Mouse (Mus musculus) liver, embryonic 12.5 days (tissue): ENCODE measurements around the gene Rad51b. TPM values are rescaled to one million over a fixed set of nuclear protein-coding genes. Genes with fewer than 3 reads are reported as not detected.

Experiments
- ATAC-seq: fragments of 200-750 bp; cut with Nextera tagmentation; 2 replicates; pipeline ENCODE4 v1.8.0; 2017; ENCODE audit warnings: moderate number of reproducible peaks, mild to moderate bottlenecking, moderate library complexity
- H3K27ac ChIP-seq: fragments of 300-500 bp; sonication (generic); 2 replicates; pipeline ENCODE4 v1.5.1; 2016; ENCODE audit warnings: mild to moderate bottlenecking
- H3K27me3 ChIP-seq: fragments of 300-500 bp; sonication (generic); replicated peaks from 2 replicates; pipeline ENCODE4 v1.6.1; 2016; ENCODE audit warnings: mild to moderate bottlenecking, moderate library complexity
- H3K36me3 ChIP-seq: fragments of 300-500 bp; sonication (generic); 2 replicates; pipeline ENCODE4 v1.6.1; 2016; ENCODE audit warnings: mild to moderate bottlenecking, moderate library complexity
- H3K4me1 ChIP-seq: fragments of 300-500 bp; sonication (generic); 2 replicates; pipeline ENCODE4 v1.6.1; 2016
- H3K4me2 ChIP-seq: fragments of 300-500 bp; sonication (generic); 2 replicates; pipeline ENCODE4 v1.6.1; 2016; ENCODE audit warnings: mild to moderate bottlenecking, moderate library complexity
- H3K4me3 ChIP-seq: fragments of 300-500 bp; sonication (generic); 2 replicates; pipeline ENCODE4 v1.5.1; 2016; ENCODE audit warnings: mild to moderate bottlenecking, moderate library complexity
- H3K9ac ChIP-seq: fragments of 300-500 bp; sonication (generic); 2 replicates; pipeline ENCODE4 v1.6.1; 2016; ENCODE audit warnings: mild to moderate bottlenecking, moderate library complexity
- H3K9me3 ChIP-seq: fragments of 300-500 bp; sonication (generic); replicated peaks from 2 replicates; pipeline ENCODE4 v1.6.1; 2016; ENCODE audit warnings: mild to moderate bottlenecking, moderate library complexity
- WGBS: fragments of 180-500 bp; shearing (Covaris S2); methylation state at CpG from one replicate; pipeline ENCODE4 v1.1.7; 2016; ENCODE audit not compliant: insufficient replicate concordance; 5-methylcytosine and 5-hydroxymethylcytosine counted together
- polyA plus RNA-seq: library from polyadenylated mRNA; unstranded; fragments of >200 nt; fragmentation: Nextera tagmentation; extraction: Ambion mirVana; gene quantifications from 2 replicates; pipeline ENCODE4 v1.2.1, GENCODE M21; 2016

Gene Rad51b
- polyA plus RNA-seq, 1 experiment from 2014 or later, result 7.5 TPM

GRCm38 (mm10) chr12:79602641-79603040, 305.6 kb downstream of the Rad51b start:
- 82% methylated on average over 3 of the region's 3 CpGs for WGBS
- Histone ChIP-seq H3K27ac (no peak overlapping the region), H3K9ac (no peak overlapping the region), H3K9me3 (no peaks in the 10 kb centered on the region), H3K4me2 (no peak overlapping the region), H3K4me1 (peaks cover 38% of the 10 kb centered on the region), H3K27me3 (no peaks in the 10 kb centered on the region), H3K36me3 (no peaks in the 10 kb centered on the region), H3K4me3 (no peak overlapping the region)
- ATAC-seq, result no peak

GRCm38 (mm10) chr12:79604850-79605249, 307.8 kb downstream of the Rad51b start:
- H3K4me3 ChIP-seq, result no peak overlapping the region
- H3K9ac ChIP-seq, result no peak overlapping the region
- H3K4me2 ChIP-seq, result peak overlapping the region; percentile 21
- 23% methylated on average over 2 of the region's 2 CpGs for WGBS
- no peaks in the 10 kb centered on the region for H3K27me3 ChIP-seq
- H3K4me1 ChIP-seq, result peaks cover 49% of the 10 kb centered on the region
- ATAC-seq, result peak; percentile 94
- peak overlapping the region; percentile 85 for H3K27ac ChIP-seq
- H3K9me3 ChIP-seq, result no peaks in the 10 kb centered on the region
- H3K36me3 ChIP-seq, result no peaks in the 10 kb centered on the region

- no peaks in the 10 kb centered on the region for H3K9me3 ChIP-seq
- H3K36me3 ChIP-seq, result no peaks in the 10 kb centered on the region
- no peak overlapping the region for H3K4me2 ChIP-seq
- ATAC-seq, result no peak
- 86% methylated on average over 11 of the region's 11 CpGs for WGBS
- H3K27ac ChIP-seq, result peak overlapping the region; percentile 24; the same call in 1 of the 2 replicates
- H3K9ac ChIP-seq, result no peak overlapping the region
- H3K4me3 ChIP-seq, result no peak overlapping the region
- H3K27me3 ChIP-seq, result no peaks in the 10 kb centered on the region
- peaks cover 63% of the 10 kb centered on the region for H3K4me1 ChIP-seq
Observed at GRCm38 (mm10) chr12:79606197-79606631, 309.1 kb downstream of the Rad51b start.

GRCm38 (mm10) chr12:79609399-79610010, 312.4 kb downstream of the Rad51b start:
- WGBS, result 86% methylated on average over 8 of the region's 8 CpGs
- peak overlapping the region; percentile 92 for H3K27ac ChIP-seq
- no peaks in the 10 kb centered on the region for H3K27me3 ChIP-seq
- H3K4me2 ChIP-seq, result no peak overlapping the region
- no peaks in the 10 kb centered on the region for H3K9me3 ChIP-seq
- H3K4me3 ChIP-seq, result no peak overlapping the region
- peaks cover 83% of the 10 kb centered on the region for H3K4me1 ChIP-seq
- no peak overlapping the region for H3K9ac ChIP-seq
- H3K36me3 ChIP-seq, result no peaks in the 10 kb centered on the region
- no peak for ATAC-seq

GRCm38 (mm10) chr12:79610511-79611103, 313.5 kb downstream of the Rad51b start:
- peak overlapping the region; percentile 70 for H3K4me2 ChIP-seq
- no peaks in the 10 kb centered on the region for H3K36me3 ChIP-seq
- peaks cover 79% of the 10 kb centered on the region for H3K4me1 ChIP-seq
- ATAC-seq, result no peak
- H3K27ac ChIP-seq, result peak overlapping the region; percentile 92
- H3K9ac ChIP-seq, result no peak overlapping the region
- WGBS, result 64% methylated on average over 6 of the region's 6 CpGs
- H3K9me3 ChIP-seq, result no peaks in the 10 kb centered on the region
- no peak overlapping the region for H3K4me3 ChIP-seq
- no peaks in the 10 kb centered on the region for H3K27me3 ChIP-seq

- H3K4me1 ChIP-seq, result peaks cover 72% of the 10 kb centered on the region
- H3K4me3 ChIP-seq, result peak overlapping the region; percentile 18; the same call in 1 of the 2 replicates
- peak overlapping the region; percentile 92 for H3K27ac ChIP-seq
Observed at GRCm38 (mm10) chr12:79611665-79612064, 314.6 kb downstream of the Rad51b start.

GRCm38 (mm10) chr12:79612334-79613060, 315.4 kb downstream of the Rad51b start:
- H3K9me3 ChIP-seq, result no peaks in the 10 kb centered on the region
- WGBS, result 19% methylated on average over 14 of the region's 14 CpGs
- H3K36me3 ChIP-seq, result no peaks in the 10 kb centered on the region
- peak overlapping the region; percentile 70 for H3K4me2 ChIP-seq
- H3K4me1 ChIP-seq, result peaks cover 68% of the 10 kb centered on the region
- no peaks in the 10 kb centered on the region for H3K27me3 ChIP-seq
- H3K4me3 ChIP-seq, result peak overlapping the region; percentile 18
- peak overlapping the region; percentile 57 for H3K9ac ChIP-seq
- ATAC-seq, result peak; percentile 93
- H3K27ac ChIP-seq, result peak overlapping the region; percentile 92

More at GRCm38 (mm10) chr12:79611665-79612064, 314.6 kb downstream of the Rad51b start:
- no peaks in the 10 kb centered on the region for H3K36me3 ChIP-seq
- H3K9me3 ChIP-seq, result no peaks in the 10 kb centered on the region
- 20% methylated on average over 2 of the region's 2 CpGs for WGBS
- peak overlapping the region; percentile 57 for H3K9ac ChIP-seq
- peak overlapping the region; percentile 70 for H3K4me2 ChIP-seq
- peak; percentile 60 for ATAC-seq
- no peaks in the 10 kb centered on the region for H3K27me3 ChIP-seq

- H3K27ac ChIP-seq, result peak overlapping the region; percentile 92
- peak overlapping the region; percentile 70; the same call in 1 of the 2 replicates for H3K4me2 ChIP-seq
- H3K9ac ChIP-seq, result peak overlapping the region; percentile 43; the same call in 1 of the 2 replicates
- no peaks in the 10 kb centered on the region for H3K36me3 ChIP-seq
- H3K4me3 ChIP-seq, result no peak overlapping the region
- peaks cover 67% of the 10 kb centered on the region for H3K4me1 ChIP-seq
- 77% methylated on average over 8 of the region's 8 CpGs for WGBS
- H3K9me3 ChIP-seq, result no peaks in the 10 kb centered on the region
- no peaks in the 10 kb centered on the region for H3K27me3 ChIP-seq
- no peak for ATAC-seq
Observed at GRCm38 (mm10) chr12:79613061-79613788, 316.1 kb downstream of the Rad51b start.

- 70% methylated on average over 9 of the region's 9 CpGs for WGBS
- H3K4me1 ChIP-seq, result peaks cover 60% of the 10 kb centered on the region
- ATAC-seq, result no peak
Observed at GRCm38 (mm10) chr12:79613846-79614582, 316.9 kb downstream of the Rad51b start.

GRCm38 (mm10) chr12:79614583-79614953, 317.5 kb downstream of the Rad51b start:
- Histone ChIP-seq H3K27ac (no peak overlapping the region), H3K4me1 (peaks cover 55% of the 10 kb centered on the region), H3K9ac (no peak overlapping the region), H3K9me3 (no peaks in the 10 kb centered on the region), H3K27me3 (no peaks in the 10 kb centered on the region), H3K4me3 (no peak overlapping the region), H3K36me3 (no peaks in the 10 kb centered on the region), H3K4me2 (no peak overlapping the region)
- 70% methylated on average over 2 of the region's 2 CpGs for WGBS
- ATAC-seq, result no peak

More at GRCm38 (mm10) chr12:79613846-79614582, 316.9 kb downstream of the Rad51b start:
- Histone ChIP-seq H3K36me3 (no peaks in the 10 kb centered on the region), H3K27ac (no peak overlapping the region; the same call in 1 of the 2 replicates), H3K4me3 (no peak overlapping the region), H3K4me2 (no peak overlapping the region), H3K9ac (no peak overlapping the region), H3K9me3 (no peaks in the 10 kb centered on the region), H3K27me3 (no peaks in the 10 kb centered on the region)

GRCm38 (mm10) chr12:79615717-79616316, 318.7 kb downstream of the Rad51b start:
- Histone ChIP-seq H3K27me3 (no peaks in the 10 kb centered on the region), H3K4me2 (no peak overlapping the region), H3K27ac (no peak overlapping the region), H3K4me3 (no peak overlapping the region), H3K9ac (no peak overlapping the region), H3K9me3 (no peaks in the 10 kb centered on the region), H3K36me3 (no peaks in the 10 kb centered on the region), H3K4me1 (peaks cover 42% of the 10 kb centered on the region)
- 74% methylated on average over 5 of the region's 5 CpGs for WGBS
- no peak for ATAC-seq
